Mouse (Mus musculus) E14TG2a.4 (cell line): Measurements from ENCODE around the gene Gins3.

Experiments used
- CTCF ChIP-seq: conservative IDR thresholded peaks from 2 replicates; pipeline ENCODE4 v1.5.1; 2014; ENCODE audit warnings: low read length
- NANOG ChIP-seq: IDR thresholded peaks from 2 replicates; pipeline ENCODE4 v1.6.1; 2014; ENCODE audit warnings: borderline replicate concordance, low read length, mixed read lengths
- POU5F1 ChIP-seq: IDR thresholded peaks from 2 replicates; pipeline ENCODE4 v1.6.1; 2014; ENCODE audit warnings: low read length, borderline replicate concordance

DNA sequence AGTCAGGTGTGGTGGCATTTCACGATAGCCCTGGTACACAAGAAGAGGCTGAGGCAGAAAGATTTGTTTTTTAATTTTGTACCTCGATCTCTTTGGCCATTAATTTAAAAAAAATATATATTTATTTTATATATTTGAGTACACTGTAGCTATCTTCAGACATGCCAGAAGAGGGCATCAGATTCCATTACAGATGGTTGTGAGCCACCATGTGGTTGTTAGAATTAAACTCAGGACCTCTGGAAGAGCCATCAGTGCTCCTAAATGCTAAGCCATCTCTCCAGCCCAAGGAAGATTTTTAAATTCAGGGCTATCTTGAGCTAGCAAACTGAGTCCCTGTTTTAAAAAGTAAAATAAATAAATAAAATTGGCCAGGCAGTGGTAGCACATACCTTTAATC is 31.1 kb upstream of the Gins3 start:
- TF ChIP-seq CTCF = no peak; the same call in 1 of the 2 replicates
- no peak for TF ChIP-seq POU5F1
- TF ChIP-seq NANOG = no peak
